Mouse (Mus musculus): Measurements from ENCODE around the gene Gm36245. TPM values are rescaled to one million over a fixed set of nuclear protein-coding genes. Genes with fewer than 3 reads are reported as not detected.

Gm36245 gene
- not detected for polyA plus RNA-seq (2017; shearing (Covaris generic))

DNA sequence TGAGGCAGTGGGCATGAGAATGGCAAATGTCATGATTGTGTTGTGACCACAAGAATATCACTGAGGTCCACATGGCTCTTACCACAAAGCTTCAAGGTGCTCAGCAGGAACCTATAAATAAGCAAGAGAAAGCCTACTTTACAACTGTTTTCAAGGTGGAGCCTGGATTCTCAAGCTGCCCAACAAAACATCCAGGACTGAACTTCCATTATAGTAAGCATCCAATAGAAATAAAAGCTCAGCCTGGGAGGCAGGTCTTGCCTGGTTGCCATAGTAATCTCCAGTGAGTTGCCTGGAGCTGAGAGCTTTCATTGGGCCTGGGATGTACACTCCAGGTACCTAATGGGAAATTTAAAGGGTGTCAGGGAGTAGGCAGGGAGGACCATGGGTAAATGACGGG, at the start of gene Gm36245:
Gm36245 (plus strand) TSS at position 301 of the 400 bp plus-strand sequence.

GRCm38 (mm10) chr15:77561792-77562191, 37.3 kb upstream of the Gm36245 start, which contains the start of gene 1700025B11Rik:
Gene 1700025B11Rik (minus strand): TSS chr15:77561892.

GRCm38 (mm10) chr15:77595961-77596360, 3.1 kb upstream of the Gm36245 start, which contains the start of gene Apol10b:
Gene Apol10b (minus strand): TSS chr15:77596125.

DNA sequence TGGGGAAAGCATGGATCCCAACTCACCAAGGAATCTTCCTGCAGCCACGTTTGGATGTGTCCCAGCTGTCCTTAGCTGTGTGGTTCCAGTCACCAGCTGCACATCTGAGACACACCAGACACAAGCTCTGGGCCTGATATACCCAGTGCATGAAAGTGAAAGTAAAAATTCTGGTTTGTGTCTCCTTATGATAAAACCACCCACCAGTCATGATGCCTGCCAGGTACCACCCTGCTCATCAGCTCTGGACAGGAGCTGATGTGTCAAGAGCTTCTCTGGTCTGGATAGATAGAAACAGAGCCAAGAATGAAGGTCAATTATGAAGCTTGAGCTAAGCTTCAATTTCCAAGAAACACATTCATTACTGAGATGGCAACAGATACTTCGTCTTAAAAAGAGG, 44.1 kb downstream of the Gm36245 start, which contains the start of gene Apol11b:
Apol11b (minus strand) TSS at position 111 of the 400 bp plus-strand sequence.

Other genes with a start within 250 kb of the Gm36245 start
- not detected for gene Apol7a, start 200.1 kb upstream of the Gm36245 start, polyA plus RNA-seq (2017; shearing (Covaris generic))
- 1 to 10 TPM; 6.3 to 8.4 TPM for gene Apol9a, start 188.1 kb upstream of the Gm36245 start, polyA plus RNA-seq (2017; shearing (Covaris generic))
- gene Apol7b, start 151.8 kb upstream of the Gm36245 start, polyA plus RNA-seq (2017; shearing (Covaris generic)), result under 1 TPM; 0.10 to 0.54 TPM
- gene Apol10a, start 122.2 kb upstream of the Gm36245 start, polyA plus RNA-seq (2017; shearing (Covaris generic)), result under 1 TPM in 1 of 2 experiments, not detected in 1; 0.43 TPM
- under 1 TPM; 0.37 to 0.55 TPM for gene Apol11a, start 91.0 kb upstream of the Gm36245 start, polyA plus RNA-seq (2017; shearing (Covaris generic))
- gene Apol7c, start 65.9 kb upstream of the Gm36245 start, polyA plus RNA-seq (2017; shearing (Covaris generic)), result 1 to 10 TPM in 1 of 2 experiments, under 1 TPM in 1; 0.30 to 1.3 TPM
- gene 1700025B11Rik, start 37.4 kb upstream of the Gm36245 start, polyA plus RNA-seq (2017; shearing (Covaris generic)), result not detected
- 1 to 10 TPM; 2.1 to 4.8 TPM for gene Apol10b, start 3.1 kb upstream of the Gm36245 start, polyA plus RNA-seq (2017; shearing (Covaris generic))
- gene Apol11b, start 44.0 kb downstream of the Gm36245 start, polyA plus RNA-seq (2017; shearing (Covaris generic)), result 1 to 10 TPM; 1.2 to 3.1 TPM
- gene Apol7e, start 99.6 kb downstream of the Gm36245 start, polyA plus RNA-seq (2017; shearing (Covaris generic)), result 100 to 1,000 TPM in 1 of 2 experiments, 10 to 100 TPM in 1; 42.2 to 233 TPM
- 10 to 100 TPM; 13.2 to 66.3 TPM for gene Apol9b, start 129.8 kb downstream of the Gm36245 start, polyA plus RNA-seq (2017; shearing (Covaris generic))
- under 1 TPM; 0.06 to 0.42 TPM for gene Apol8, start 157.7 kb downstream of the Gm36245 start, polyA plus RNA-seq (2017; shearing (Covaris generic))
- 100 to 1,000 TPM; 122 to 330 TPM for gene Myh9, start 242.9 kb downstream of the Gm36245 start, polyA plus RNA-seq (2017; shearing (Covaris generic))

All from activated CD4-positive, CD25-positive, alpha-beta regulatory T cell (primary cell).